Mouse (Mus musculus) lung, postnatal 0 days (tissue): Measurements from ENCODE around the gene Phb2. TPM values are rescaled to one million over a fixed set of nuclear protein-coding genes. Genes with fewer than 3 reads are reported as not detected.

Experiments used
- ATAC-seq: fragments of 200-750 bp; cut with Nextera tagmentation; 2 replicates; pipeline ENCODE4 v1.8.0; 2017; ENCODE audit warnings: moderate library complexity
- DNase-seq: peaks from one replicate; pipeline ENCODE4 v3.0.0-alpha.2; 2016; ENCODE audit warnings: low spot score
- H3K27ac ChIP-seq: fragments of 300-500 bp; sonication (generic); 2 replicates; pipeline ENCODE4 v1.5.1; 2014; ENCODE audit warnings: antibody characterized with exemption, mild to moderate bottlenecking, low read length, mixed read lengths
- H3K27me3 ChIP-seq: fragments of 300-500 bp; sonication (generic); replicated peaks from 2 replicates; pipeline ENCODE4 v1.6.1; 2014; ENCODE audit warnings: low read length, mixed read lengths; ENCODE audit not compliant: insufficient read depth
- H3K36me3 ChIP-seq: fragments of 300-500 bp; sonication (generic); 2 replicates; pipeline ENCODE4 v1.6.1; 2014; ENCODE audit warnings: low read length, mixed read lengths; ENCODE audit not compliant: insufficient read depth
- H3K4me1 ChIP-seq: fragments of 300-500 bp; sonication (generic); 2 replicates; pipeline ENCODE4 v1.6.1; 2014; ENCODE audit warnings: antibody characterized with exemption, low read depth, low read length, mixed read lengths; ENCODE audit not compliant: insufficient read depth
- H3K4me2 ChIP-seq: fragments of 300-500 bp; sonication (generic); replicated peaks from 2 replicates; pipeline ENCODE4 v1.6.1; 2014; ENCODE audit warnings: low read depth, mild to moderate bottlenecking, low read length, moderate library complexity, mixed read lengths
- H3K4me3 ChIP-seq: fragments of 300-500 bp; sonication (generic); 2 replicates; pipeline ENCODE4 v1.5.1; 2014; ENCODE audit warnings: low read depth, low read length
- H3K9ac ChIP-seq: fragments of 300-500 bp; sonication (generic); replicated peaks from 2 replicates; pipeline ENCODE4 v1.6.1; 2014; ENCODE audit warnings: low read depth, mild to moderate bottlenecking
- H3K9me3 ChIP-seq: fragments of 300-500 bp; sonication (generic); 2 replicates; pipeline ENCODE4 v1.6.1; 2016; ENCODE audit warnings: low read length, mixed read lengths
- CTCF ChIP-seq: IDR thresholded peaks from 2 replicates; pipeline ENCODE4 v1.5.1; 2016; ENCODE audit warnings: antibody characterized with exemption, mild to moderate bottlenecking
- EP300 ChIP-seq: IDR thresholded peaks from 2 replicates; pipeline ENCODE4 v1.6.1; 2016; ENCODE audit warnings: antibody characterized with exemption, mild to moderate bottlenecking, control low read depth
- WGBS: fragments of 180-500 bp; shearing (Covaris S2); extraction: QIAGEN DNeasy Blood & Tissue Kit; methylation state at CpG from one replicate; pipeline ENCODE4 v1.1.7; 2014; 5-methylcytosine and 5-hydroxymethylcytosine counted together
- polyA plus RNA-seq: library from polyadenylated mRNA; unstranded; fragments of >200 nt; fragmentation: Nextera tagmentation; extraction: Ambion mirVana; gene quantifications from 2 replicates; pipeline ENCODE4 v1.2.1, GENCODE M21; 2015

Phb2 gene
- polyA plus RNA-seq = 162 and 169 TPM in 2 replicates

- peaks cover 12% of the 10 kb centered on the region; the same call in 1 of the 2 replicates for H3K4me1 ChIP-seq
- DNase-seq (peak; percentile 99), ATAC-seq (peak; percentile 98)
- peak within 1 kb of the TSS; percentile 96 for H3K4me2 ChIP-seq
- H3K9ac ChIP-seq = peak within 1 kb of the TSS; percentile 84
- H3K36me3 ChIP-seq = peaks cover 12% of the 10 kb centered on the region; the same call in 1 of the 2 replicates
- no peaks in the 10 kb centered on the region for H3K9me3 ChIP-seq
- TF ChIP-seq EP300 (peak; percentile 58; the same call in 1 of the 2 replicates), CTCF (peak; percentile 1; the same call in 1 of the 2 replicates)
- H3K27me3 ChIP-seq = no peaks in the 10 kb centered on the region
- H3K4me3 ChIP-seq = peak within 1 kb of the TSS; percentile 79
- WGBS = 2% methylated on average over 72 of the region's 76 CpGs
- peak within 1 kb of the TSS; percentile 86 for H3K27ac ChIP-seq
Observed at GRCm38 (mm10) chr6:124711824-124712782, at the start of gene Phb2, which contains the start of gene Emg1. TSS of gene Phb2 (plus strand) at chr6:124712336. TSS of gene Emg1 (minus strand) at chr6:124712178.

DNA sequence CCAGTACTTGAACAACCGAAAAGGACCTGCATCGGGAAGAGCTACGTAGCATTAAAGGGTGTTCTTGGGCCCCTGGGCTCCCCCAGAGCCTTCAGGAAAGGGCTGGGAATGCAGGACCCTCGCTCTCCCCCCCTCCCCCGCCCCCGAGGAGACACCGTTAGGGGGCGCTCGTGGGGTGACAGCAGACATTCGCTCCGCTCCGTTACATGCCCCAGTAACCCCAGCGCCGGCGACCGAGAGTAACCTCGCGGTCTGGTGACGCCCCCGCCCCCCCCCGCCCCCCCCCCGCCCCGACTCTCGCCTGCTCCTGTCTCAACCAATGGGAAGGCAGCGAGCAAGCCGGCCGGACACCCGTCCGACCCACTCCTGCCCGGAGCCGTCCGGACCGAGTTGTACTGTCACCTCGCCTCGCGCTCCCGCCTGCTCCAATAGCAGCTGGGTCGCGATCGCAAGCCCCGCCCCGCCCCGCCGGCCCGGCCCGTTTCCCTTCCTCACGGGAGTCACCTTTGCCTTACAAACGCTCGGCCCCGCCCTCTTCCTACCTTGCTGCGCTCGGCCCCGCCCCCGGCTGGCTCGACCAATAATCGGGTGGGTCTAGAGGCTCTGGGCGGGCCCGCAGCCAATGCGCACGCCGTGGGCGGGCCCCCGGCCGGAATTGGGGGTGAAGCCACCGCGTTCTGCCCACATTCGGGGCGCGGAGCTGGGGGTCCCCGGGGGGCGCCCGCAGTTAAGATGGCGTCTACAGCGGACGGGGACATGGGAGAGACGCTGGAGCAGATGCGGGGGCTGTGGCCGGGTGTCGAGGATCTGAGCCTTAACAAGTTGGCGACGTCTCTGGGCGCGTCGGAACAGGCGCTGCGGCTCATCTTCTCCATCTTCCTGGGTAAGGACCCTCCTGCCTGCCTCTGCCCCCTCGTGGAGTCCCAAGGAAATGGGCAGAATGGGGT, 49.4 kb upstream of the Phb2 start, which contains the start of gene Lpcat3:
TSS of gene Lpcat3 (plus strand) at position 551 of the 947 bp plus-strand sequence.
- TF ChIP-seq CTCF (peak; percentile 79), EP300 (no peak)
- peak within 1 kb of the TSS; percentile 58 for H3K9ac ChIP-seq
- ATAC-seq = peak; percentile 97

GRCm38 (mm10) chr6:124663424-124663795, 48.7 kb upstream of the Phb2 start:
- H3K27ac ChIP-seq = peak overlapping the region; percentile 84
- TF ChIP-seq EP300 (no peak), CTCF (no peak)
- peak overlapping the region; percentile 58 for H3K9ac ChIP-seq
- ATAC-seq (no peak), DNase-seq (peak; percentile 22)
- no peaks in the 10 kb centered on the region for H3K36me3 ChIP-seq
- H3K4me1 ChIP-seq = peaks cover 3% of the 10 kb centered on the region; the same call in 1 of the 2 replicates
- no peaks in the 10 kb centered on the region for H3K9me3 ChIP-seq
- H3K4me3 ChIP-seq = peak overlapping the region; percentile 68
- H3K4me2 ChIP-seq = peak overlapping the region; percentile 57
- WGBS = 10% methylated on average over 13 of the region's 13 CpGs
- H3K27me3 ChIP-seq = no peaks in the 10 kb centered on the region

More for the DNA sequence above, 49.4 kb upstream of the Phb2 start, which contains the start of gene Lpcat3:
- no peaks in the 10 kb centered on the region for H3K27me3 ChIP-seq
- H3K4me1 ChIP-seq = peaks cover 3% of the 10 kb centered on the region; the same call in 1 of the 2 replicates
- H3K9me3 ChIP-seq = no peaks in the 10 kb centered on the region
- under 1% methylated on average over 59 of the region's 87 CpGs for WGBS
- H3K36me3 ChIP-seq = no peaks in the 10 kb centered on the region
- peak within 1 kb of the TSS; percentile 84 for H3K27ac ChIP-seq
- H3K4me2 ChIP-seq = peak within 1 kb of the TSS; percentile 57
- peak within 1 kb of the TSS; percentile 68 for H3K4me3 ChIP-seq
- peak; percentile 99 for DNase-seq

DNA sequence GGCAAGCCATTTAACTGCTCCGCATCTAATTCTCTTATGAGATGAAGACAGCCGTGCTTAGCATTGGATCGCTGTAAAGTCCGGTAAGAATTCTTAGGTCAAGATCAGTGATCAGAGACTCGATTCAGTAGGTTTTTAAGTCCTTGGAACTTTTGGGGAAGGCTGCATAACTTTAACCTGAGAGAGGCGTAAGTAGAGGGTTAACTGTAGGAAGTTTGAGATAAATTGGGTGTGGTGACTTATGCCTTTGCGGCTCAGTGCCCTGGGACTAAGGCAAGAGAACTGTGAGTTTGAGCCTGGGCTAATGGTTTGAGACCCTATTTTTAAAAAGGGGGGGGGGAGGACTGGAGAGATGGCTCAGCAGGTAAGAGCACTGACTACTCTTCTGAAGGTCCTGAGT, 47.9 kb upstream of the Phb2 start:
- no peaks in the 10 kb centered on the region for H3K36me3 ChIP-seq
- H3K9ac ChIP-seq = no peak overlapping the region
- no peak for ATAC-seq
- DNase-seq = peak; percentile 14
- no peaks in the 10 kb centered on the region for H3K9me3 ChIP-seq
- no peak overlapping the region for H3K27ac ChIP-seq
- H3K27me3 ChIP-seq = no peaks in the 10 kb centered on the region
- 73% methylated on average over 7 of the region's 7 CpGs for whole genome bisulfite sequencing
- H3K4me2 ChIP-seq = peak overlapping the region; percentile 32
- H3K4me3 ChIP-seq = no peak overlapping the region
- no peak for TF ChIP-seq EP300
- TF ChIP-seq CTCF = no peak
- H3K4me1 ChIP-seq = peaks cover 3% of the 10 kb centered on the region; the same call in 1 of the 2 replicates

DNA sequence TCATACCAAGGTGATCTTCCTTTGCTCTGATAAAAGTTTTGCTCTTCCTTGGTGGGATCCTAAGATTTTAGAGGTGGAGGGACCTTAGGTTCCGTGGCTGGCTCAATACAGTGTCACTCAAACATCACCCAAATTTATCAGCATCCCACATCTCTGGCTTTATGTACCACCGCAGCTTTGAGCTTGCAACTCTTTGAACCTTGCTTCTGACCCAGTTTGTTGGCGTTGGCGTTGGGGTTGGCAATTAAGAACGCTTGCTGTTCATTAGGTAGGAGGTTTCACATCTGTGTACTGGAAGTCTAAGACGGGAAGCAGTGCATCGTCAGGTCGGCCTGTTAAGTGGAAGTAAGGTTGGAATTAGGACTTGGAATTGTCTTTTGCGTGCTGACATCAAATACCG, 47.1 kb upstream of the Phb2 start:
- Histone ChIP-seq H3K9me3 (no peaks in the 10 kb centered on the region), H3K4me2 (no peak overlapping the region), H3K4me3 (no peak overlapping the region), H3K36me3 (no peaks in the 10 kb centered on the region), H3K27me3 (no peaks in the 10 kb centered on the region), H3K4me1 (peaks cover 3% of the 10 kb centered on the region; the same call in 1 of the 2 replicates), H3K27ac (no peak overlapping the region), H3K9ac (no peak overlapping the region)
- TF ChIP-seq CTCF = no peak
- TF ChIP-seq EP300 = no peak
- DNase-seq (no peak), ATAC-seq (no peak)
- 91% methylated on average over 10 of the region's 10 CpGs for WGBS
